Mouse (Mus musculus) layer of hippocampus, postnatal 14 days (tissue): ENCODE measurements around the gene Morn3. TPM values are rescaled to one million over a fixed set of nuclear protein-coding genes. Genes with fewer than 3 reads are reported as not detected.

Experiments used
- DNase-seq, 2 experiments: peaks; one replicate each; pipeline ENCODE4 v3.0.0; 2021 to 2022; ENCODE audit warnings: low spot score in 2 of 2, mixed read lengths in 1 of 2
- total RNA-seq, 2 experiments: library from RNA; stranded (reverse); gene quantifications; 2 replicates each; pipeline ENCODE4 v1.2.3; 2021

The Morn3 gene
- total RNA-seq, 2 experiments from 2014 or later, result 0.62 to 0.79 TPM

DNA sequence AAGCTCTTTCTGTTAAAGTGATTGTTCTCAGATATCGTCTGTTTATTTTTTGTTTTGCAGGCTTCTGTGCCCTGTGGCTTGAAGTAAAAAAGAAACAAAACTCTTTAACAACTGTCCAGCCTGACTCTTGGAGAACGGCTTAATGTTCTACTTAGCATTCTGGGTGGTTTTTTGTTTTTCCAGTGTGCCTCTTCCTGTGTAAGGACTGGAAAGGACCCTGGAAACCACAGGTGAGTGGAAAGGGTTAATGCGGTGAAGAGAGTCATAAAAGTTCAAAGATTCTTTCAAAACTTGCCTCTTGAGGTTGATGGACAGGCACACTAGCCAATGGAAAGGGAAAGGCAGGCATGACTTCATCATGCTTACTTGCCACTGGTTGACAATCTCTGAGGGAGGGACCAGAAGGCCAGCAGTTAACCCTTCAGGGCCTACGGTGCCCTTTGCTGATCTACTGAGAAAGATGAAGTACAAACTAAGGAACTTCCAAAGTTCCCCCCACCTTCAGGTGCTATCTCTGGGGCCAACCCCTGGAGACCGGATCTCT is 52.4 kb downstream of the Morn3 start:
- peak; percentile 83 to 93 for DNase-seq

DNA sequence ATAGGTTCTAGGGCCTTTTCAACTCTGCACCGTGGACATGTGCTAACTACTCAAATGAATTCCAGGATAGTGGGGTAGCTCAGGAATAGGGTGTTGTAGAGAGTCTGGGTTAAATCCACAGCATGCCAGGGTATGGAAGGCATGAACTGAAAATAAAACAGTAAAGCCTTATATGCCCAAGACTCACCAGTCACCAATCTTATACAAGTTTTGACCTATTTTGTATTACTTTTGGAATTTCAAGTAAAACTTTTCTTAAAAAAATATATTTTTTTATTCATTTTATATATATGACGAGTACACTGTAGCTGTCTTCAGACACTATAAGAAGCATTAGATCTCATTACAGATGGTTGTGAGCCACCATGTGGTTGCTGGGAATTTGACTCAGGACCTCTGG is 53.0 kb downstream of the Morn3 start:
- no peak for DNase-seq

DNA sequence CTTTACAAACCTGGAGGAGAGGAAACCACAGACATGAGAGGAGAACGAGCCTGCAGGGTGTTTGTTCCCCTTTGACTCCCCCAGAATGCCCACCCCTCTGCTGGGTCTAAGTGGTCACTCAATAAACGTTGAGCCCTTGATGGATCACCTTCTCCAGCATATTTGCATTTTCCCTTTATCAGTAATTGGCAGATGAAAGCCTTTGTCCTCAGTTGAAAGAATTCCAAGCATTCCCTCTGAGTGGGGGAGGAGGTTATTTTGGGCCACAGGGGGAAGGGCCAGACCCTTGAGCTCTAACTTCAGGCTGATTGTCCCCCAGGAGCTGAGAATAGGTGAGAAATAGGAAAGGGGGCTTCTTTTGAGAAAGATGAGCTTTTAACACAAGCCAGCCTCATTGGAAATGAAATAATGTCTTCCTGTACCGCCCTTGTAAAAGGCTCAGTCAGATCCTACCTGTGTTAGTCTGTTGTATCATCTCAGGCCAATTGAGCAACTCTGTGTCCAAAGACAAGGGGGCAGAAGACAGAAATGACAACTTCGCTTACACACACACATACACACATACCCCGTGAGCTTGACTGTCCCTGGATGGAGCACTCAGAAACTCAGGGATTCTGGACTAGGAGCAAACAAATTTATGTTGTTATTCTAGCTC is 55.3 kb downstream of the Morn3 start:
- no peak for DNase-seq

DNA sequence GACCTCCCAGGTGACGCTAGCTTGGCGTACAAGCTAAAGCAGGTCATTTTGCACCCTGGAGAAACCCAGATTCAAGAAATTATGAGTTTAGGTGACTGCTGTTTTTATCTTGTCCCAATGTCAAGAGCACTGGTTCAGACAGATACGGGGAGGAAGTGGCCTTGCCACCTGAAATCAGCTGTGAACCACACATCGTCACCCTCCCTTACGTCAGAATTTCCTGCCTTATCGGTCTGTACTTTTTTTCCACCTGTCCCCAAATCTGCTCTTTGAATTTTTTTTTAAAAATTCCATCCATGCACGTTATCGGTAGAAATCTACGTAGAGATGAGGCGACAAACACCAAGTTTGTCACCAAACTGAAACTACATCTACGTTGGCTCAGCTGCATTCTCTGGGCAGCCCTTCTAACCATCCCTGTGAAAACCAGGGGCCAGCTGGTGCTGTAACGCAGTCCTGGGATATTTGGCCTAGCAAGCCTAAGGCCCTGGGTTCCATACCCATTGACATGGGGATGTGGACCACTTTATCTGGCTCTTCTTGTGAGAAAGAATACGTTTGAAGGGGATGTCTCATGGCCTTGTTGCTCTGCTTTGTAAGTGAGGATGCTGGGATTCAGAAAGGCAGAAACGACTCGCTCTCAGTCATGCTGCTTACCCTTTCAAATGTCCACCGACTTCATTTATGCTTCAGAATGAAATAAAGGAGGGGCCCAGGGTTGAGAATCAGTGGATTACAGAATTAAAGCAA is 56.2 kb downstream of the Morn3 start:
- DNase-seq, result no peak

DNA sequence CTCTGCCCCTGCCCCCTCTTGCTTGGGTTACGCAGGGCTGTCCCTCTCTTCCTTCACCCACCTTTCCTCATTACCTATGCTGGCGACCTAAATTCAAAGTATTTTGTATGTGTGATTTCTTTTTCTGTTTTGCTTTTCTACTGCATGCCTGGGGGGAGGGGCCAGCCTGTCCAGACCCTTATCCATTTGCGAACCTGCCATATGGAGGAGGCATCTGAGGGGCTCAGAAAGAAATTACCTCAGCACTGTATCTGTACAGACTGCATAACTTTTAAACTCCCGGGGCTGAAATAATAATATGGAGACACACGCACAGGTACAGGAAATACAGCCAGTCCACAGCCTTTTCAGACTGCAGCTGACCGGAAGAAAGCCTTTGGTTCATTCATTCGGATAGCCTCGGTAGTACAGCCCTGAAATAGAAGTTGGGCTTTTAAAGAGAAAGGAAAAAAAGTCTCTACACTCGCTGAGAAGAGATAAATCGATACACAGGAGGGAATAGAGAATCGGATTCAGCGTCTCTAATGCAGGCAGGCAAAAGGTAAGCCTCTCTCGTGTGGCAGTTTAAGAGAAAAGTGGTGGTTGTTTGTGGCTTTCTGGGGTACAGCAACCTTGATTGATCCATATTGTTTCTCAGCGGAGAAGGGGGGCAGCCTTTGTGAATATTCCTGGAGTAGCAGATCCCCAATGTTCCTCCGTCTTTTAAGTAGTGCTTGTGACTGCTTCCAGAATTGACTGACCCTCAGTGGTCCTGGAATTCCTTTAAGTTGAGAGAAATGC is 57.1 kb downstream of the Morn3 start, which contains the start of gene Kdm2b:
Gene Kdm2b (minus strand): TSS at position 273 of the 780 bp plus-strand sequence.
- DNase-seq, result no peak

DNA sequence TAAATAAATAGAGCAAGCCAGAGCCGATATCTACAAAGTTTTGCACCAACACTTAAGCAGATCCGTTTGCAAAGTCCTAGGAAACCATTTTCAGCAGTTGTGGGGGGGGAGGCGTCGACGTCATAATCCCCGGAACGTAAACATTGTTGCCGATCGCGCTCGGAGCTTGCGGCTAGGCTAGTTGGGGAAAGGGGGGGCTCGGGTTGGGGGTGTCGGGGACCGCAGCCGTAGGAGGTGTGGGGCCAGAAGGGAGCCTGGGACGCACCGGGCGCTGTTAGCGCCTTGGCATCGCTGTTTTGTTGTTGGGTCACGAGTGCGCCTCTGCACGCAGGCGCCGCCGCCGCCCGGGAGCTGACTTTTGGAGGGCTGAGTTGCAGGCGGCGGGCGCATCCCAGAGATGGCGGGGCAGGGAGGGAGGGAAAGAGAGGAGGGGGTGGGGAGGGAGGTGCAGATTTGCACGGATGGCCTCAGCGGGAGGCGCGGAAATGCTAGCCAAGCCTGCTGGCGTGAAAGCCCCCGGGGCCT is 57.8 kb downstream of the Morn3 start:
- DNase-seq, result peak; percentile 70 to 75

DNA sequence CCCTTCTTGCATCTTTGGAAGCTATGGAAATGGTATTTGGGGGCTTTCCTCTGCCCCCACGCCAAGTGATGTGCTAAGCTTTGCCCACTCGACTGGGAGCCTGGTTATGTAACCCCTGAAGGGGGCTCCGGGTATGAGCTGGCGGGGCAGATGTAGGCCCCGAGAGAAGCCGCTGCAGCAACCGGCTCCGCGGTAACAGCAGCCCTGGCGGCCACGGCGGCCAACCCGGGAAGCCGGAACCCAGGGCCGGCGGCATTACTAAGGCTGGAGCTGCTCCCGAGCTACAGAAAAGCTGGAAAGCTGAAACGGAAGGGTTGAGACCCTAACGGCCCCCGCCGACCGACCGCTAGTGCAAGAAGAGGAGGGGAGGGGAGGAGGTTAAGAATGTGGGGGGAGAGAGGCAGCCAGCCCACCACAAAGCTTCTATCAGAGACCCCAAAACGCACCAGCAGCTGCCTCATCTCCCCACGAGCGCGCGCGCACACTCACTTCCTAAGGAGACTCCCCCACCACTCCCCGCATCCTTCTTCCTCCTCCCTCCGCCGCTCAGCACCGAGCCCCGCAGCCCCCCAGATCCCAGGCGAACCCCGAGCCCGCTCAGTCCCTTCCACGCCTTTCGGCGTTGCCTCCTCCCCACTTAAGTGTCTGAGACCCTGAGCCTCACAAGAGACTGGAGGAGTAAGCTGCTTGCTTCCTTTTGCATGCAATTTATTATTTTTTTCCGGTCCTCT is 58.6 kb downstream of the Morn3 start:
- peak in 1 of 2 experiments; percentile 54 for DNase-seq

DNA sequence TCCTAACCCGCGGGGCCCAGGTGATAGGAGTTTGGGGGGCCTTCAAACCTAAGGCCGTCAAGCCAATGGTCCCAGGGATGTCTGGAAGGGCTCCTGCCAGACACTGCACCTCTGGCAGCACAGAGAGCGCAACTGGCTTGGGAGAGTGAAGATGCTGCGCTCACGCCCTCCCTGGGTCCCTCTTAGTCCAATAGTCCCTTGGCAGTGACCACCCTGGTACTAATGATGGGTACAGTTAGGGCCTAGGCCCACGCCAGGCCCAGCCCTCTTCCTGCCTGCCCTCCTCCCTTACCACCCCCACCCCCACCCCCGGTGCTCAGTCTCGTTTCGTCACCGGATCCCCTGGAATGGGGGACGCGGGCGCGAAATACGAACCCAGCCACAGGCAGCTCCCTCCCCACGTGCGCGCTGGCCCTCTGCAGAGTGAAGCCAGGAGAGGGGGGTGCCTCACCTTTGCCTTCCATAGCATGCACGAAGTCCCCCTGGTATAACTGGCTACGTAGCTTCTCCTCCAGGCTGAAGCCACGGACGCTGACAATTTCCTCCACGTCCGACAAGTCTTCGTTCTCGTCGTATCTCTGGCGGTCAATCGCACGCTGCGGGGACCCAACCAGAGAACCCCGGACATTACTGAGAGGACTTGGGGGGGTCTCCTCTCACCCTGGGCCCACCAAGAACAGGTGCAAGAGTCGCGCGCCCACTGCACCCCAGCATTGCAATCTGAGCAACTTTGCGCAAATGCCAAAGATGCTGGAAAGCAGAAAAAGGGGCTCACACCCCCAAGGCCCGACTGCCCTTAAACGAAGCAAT is 59.4 kb downstream of the Morn3 start:
- peak in 1 of 2 experiments; percentile 52 for DNase-seq

DNA sequence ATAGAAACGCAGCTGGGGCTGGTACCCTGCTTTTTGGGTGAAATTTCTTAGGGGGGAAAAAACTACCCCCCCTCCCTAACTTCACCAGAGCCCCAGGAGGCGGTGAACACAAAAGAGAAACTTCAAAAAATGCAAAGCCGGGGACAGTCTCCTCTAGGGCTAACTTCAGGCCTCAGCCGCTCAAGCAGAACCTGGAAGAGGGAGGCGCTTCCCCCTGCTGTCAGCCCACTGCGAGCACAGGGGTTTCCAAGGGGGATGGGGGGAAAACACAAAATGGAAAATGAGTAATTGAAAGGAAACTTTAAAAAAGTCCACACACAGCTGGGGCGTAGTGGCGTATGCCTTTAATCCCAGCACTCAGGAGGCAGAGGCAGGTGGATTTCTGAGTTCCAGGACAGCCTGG is 60.7 kb downstream of the Morn3 start:
- no peak for DNase-seq

Other genes starting within 250 kb of the Morn3 start
- gene Anapc5, start 225.7 kb downstream of the Morn3 start, total RNA-seq, result 100 to 1,000 TPM; 215 to 219 TPM
- gene Rnf34, start 197.0 kb downstream of the Morn3 start, total RNA-seq, result 10 to 100 TPM; 47.1 to 53.0 TPM
- gene Kdm2b, start 57.2 kb downstream of the Morn3 start, total RNA-seq, result 10 to 100 TPM; 41.3 to 54.5 TPM
- gene Orai1, start 31.9 kb downstream of the Morn3 start, total RNA-seq, result 10 to 100 TPM; 15.1 to 16.2 TPM
- gene Tmem120b, start 21.4 kb upstream of the Morn3 start, total RNA-seq, result 10 to 100 TPM; 20.1 to 20.3 TPM
- gene Rhof, start 85.7 kb upstream of the Morn3 start, total RNA-seq, result 10 to 100 TPM; 42.3 to 42.9 TPM
- gene Setd1b, start 95.2 kb upstream of the Morn3 start, total RNA-seq, result 10 to 100 TPM; 31.1 to 31.2 TPM
- 10 to 100 TPM; 30.9 to 42.8 TPM for gene Psmd9, start 122.4 kb upstream of the Morn3 start, total RNA-seq
- not detected for gene Hpd, start 135.7 kb upstream of the Morn3 start, total RNA-seq
- 1 to 10 TPM; 3.7 to 5.4 TPM for gene Wdr66, start 205.1 kb upstream of the Morn3 start, total RNA-seq